Mouse (Mus musculus) ZHBTc4 (cell line): Measurements from ENCODE around the gene Thoc5.

Experiments used
- DNase-seq: peaks from one replicate; pipeline ENCODE4 v3.0.0-alpha.2; 2011; ENCODE audit warnings: low read depth, low spot score

The Thoc5 gene

DNA sequence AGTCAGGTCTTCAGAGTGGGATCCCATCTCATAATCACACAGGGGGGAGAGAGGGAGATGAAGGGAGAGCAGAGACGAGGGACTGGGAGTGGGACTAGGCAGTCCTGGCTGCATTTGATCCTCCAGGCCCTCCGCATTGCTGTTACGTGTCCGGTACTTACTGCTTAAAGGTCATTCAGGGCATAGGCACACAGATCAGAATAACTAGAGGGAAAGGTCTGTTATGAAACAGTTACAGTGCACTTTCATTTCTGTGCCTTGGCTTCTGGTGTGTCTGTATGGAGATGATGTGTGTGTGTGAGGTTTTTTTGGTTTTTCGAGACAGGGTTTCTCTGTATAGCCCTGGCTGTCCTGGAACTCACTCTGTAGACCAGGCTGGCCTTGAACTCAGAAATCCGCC is 11.1 kb downstream of the Thoc5 start:
- no peak for DNase-seq

DNA sequence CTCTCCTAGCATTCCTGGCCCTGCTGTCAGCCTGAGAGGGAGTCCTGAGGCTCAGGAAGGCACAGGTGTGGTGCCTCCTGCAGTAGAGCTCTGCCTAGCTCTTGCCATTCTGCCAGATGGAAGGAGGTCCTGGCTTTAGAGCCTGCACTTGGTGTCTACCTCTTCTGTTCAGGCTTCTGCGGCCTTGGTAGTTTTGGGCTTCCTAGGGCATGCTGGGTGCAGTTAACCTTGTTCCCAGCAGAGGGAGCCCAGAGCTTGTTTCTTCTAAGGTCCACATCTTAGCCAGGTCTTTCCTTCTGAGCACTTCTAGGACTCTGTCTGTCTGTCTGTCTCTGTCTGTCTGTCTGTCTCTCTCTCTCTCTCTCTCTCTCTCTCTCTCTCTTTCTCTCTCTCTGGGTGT is 20.9 kb downstream of the Thoc5 start:
- peak; percentile 85 for DNase-seq

DNA sequence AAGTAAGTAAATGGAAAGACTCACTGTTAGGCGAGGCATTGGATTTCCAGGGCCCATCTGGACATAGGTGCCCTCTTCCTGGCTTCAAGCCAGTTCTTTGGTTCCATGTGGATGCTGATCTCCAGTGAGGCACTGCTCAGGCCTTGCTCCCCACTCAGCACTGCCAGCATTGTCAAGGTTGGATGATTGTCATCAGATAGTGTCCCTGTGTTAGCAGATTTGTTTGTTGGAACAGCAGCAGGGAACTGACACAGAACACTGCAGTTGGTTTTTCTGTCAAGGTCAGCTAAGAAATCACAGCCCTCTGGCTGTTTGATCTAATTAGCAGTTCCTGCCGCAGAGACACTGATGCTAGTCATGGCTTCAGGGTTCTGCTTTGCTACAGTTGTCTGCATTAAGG is 26.2 kb downstream of the Thoc5 start:
- no peak for DNase-seq

DNA sequence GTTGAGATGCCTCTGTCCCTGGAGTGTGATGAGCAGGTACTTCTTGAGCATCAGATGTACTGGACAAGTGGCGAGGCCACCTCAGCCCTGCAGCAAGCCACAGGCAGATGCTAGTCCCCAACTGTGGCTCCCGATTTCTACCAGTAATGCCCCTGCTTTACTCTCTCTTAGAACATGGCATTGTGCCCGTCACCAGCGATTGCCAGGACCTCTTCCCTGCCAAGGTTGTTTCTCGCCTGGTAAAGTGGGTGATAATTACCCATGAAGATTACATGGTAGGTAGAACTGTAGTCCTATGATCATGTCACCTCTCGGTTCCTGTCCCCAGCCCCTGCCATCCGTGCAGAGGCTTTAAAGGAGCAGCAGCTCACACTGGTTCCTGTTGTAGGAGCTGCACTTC is 26.6 kb downstream of the Thoc5 start:
- no peak for DNase-seq

DNA sequence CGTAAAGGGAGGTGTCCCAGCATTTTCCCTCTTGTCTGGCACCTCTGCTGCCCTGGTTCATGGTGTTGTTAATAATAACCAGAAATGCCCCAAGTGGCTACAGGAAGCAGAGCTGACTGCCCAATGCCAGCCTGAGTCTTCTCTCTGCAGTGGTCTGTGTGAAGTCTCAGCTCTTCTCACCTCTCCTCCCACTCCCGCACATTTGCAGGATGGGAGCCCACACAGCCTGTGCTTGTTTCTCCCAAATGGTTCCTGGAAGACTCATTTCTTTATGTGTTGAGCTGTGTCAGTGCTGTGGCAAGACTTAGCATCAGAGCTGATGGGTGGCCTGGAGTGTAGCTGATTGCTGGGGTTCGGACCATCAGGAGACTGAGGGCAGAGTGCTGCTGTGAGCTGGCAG is 32.1 kb downstream of the Thoc5 start:
- no peak for DNase-seq

DNA sequence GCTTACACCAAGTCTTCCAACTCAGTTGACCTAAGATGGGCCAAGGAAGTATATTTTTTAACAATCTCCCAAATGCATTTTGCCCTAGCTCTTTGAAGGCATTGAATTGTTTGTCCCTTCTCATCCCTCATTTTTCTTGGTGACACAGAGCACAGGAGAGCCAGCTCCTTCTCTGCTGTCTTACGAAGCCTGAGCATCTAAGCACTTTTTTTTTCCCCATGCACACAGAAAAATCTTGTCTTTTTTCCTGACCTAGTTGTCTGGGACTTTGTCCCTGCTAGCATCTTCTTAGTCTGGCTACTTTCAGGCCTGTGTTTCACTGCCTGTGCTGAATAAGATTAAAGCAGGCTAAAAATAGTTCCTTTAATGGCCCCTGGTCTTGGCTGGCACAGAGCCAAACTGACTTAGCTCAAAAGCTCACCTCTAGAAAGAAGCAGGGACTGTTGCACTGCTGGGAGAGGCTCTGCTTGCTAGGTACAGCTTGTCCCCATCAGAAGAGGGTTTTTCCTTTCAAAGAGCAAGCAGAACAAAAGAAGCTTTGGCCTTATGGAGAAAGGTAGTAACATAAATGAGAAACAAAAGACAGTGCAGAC is 36.0 kb downstream of the Thoc5 start:
- DNase-seq, result peak; percentile 61

DNA sequence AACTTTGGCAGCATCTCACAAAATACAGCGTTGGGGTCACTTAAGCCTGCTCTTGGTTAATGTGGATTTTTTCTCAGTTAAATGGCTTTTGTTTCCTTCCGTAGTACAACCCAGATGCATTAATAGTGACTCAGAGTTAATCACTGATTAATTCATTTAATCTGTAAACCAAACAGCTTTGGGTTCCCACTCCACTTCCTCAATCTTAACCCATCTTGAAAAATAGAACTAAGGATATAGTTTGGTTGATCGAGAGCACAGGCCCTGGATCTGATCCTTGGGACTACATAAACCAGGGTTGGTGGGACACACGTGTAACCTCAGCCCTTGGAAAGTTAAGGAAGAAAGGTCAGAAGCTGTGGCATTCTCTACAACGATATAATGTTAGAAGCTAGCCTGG is 41.1 kb downstream of the Thoc5 start:
- DNase-seq, result no peak

DNA sequence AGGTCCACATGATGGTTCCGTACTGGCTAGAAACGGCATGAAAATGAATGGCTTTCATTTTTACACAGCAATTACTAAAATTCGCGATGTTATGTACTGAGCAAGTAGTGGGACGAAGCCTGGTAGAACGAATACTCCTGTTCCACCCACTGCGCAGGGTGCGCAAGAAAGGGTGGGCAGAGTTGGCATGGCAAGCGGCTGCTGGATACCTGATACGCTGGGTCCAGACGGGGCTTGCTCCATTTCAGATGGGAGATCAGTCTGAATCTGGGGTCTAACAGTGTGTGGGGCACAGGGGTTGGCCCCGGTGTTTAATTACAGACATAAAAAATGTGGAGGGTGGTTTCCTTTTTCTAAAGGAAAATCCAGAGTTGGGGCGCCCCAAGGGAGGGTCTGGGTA is 51.4 kb downstream of the Thoc5 start:
- DNase-seq, result no peak

DNA sequence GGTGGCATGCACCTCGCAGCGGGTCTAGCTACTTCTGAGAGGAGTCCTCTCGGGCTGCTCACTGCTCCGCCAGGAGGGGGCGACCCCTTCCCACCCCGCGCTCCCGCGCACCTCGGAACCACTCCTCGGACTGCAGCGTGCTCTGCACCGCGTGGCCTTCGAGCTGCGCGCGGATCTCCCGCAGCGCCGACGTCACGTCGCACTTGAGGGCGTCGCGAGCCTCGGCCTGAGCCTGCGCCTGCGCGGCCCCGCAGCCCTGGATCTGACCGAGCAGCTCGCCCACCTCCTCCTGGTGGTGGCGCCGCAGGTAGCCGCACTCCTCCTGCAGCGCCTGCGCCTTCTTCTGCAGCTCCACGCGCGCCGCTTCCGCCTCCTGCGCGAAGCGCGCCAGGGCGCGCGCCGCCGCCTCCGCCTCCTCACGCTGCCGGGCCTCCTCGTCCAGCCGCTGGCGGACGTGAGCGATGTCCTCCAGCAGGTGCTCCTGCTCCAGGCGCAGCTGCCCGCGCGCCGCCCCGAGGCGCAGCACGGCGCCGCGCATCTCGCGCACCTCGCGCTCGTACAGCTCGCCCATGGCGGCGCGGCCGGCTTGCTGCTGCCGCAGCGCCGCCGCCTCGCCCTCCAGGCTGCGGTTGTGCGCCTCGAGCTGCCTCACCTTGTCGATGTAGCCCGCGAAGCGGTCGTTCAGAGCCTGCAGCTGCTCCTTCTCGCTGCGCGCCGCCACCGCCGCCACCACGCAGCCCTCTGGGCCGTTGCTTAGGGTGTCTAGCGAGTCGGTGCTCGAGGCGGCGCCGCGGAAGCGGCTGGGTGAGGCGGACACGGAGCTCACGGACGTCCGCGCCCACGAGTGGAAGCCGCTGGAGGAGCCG is 52.1 kb downstream of the Thoc5 start:
- peak; percentile 93 for DNase-seq

DNA sequence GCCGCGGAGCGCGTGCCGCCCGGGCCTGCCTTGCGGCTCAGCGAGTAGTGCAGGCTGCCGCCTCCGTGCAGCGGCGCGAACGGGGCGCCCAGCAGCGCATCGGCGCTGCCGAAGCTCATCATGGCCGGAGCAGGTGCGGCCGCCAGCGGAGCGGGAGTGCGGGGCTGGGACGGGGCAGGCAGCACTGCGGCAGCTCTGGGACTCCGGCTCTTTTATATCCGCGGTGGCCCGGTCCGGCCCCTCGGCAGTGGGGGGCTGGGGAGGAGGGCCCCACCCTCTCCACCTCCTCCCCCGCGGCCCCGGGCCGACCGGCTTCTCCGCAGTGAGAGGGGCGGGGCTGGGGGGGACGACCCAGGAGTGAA is 52.7 kb downstream of the Thoc5 start, which contains the start of gene Nefh:
TSS of gene Nefh (minus strand) at position 252 of the 362 bp plus-strand sequence.
- DNase-seq, result peak; percentile 61

DNA sequence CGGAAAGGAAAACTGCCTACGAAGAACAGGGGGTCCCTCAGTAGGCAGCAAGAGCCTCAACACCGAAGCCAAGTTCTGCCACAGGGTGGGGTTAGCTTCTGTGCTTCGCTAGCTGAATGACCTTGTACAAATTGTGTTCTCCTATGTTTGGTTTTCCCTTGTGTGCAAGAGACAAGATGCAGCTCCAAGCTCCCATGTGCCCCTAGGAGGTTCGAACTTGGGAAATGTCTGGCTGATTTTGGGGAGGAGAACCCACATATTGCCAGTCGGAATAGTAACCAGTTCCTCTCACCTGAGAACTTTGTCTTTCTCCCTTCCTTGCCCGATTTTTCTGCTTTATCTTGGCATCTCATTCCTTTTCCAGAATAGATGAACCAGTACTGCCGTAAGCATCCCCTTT is 53.7 kb downstream of the Thoc5 start:
- no peak for DNase-seq

DNA sequence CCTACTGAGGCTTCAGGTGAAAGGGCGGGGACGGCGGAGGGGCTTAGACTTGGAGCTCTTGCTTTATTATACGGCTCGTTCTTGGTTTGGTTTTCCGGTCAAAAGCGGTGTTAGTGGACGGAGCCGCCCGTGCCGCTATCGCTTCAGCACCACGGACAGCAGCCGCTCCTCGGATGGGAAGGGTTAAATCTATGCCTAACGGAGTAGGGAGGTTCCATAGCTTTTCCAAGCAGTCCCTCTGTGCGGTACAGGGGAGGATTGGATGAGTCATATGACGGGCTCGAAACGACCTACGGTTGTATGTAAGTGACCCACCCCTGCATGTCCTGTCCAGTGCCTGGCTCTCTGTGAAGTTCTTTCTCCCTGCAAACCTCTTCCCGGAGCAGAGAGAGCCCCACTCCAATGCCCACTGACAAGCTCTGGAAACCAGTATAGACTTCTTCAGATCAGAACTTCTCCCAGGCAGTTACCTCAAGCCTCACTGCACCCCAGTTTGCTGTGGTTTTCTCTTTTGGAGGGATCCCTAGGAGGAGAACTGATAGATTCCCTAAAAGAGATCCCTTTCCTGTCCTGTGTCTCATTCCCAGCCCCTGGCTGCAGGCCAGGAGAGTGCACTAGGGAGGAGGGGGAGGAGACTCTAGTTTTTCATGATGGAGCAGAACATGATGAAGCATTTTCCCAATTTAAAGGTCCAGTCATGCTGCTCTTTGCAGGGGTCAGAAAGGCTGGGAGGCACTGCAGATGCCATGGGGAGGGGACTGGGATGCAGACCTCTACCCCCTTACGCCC is 54.3 kb downstream of the Thoc5 start:
- DNase-seq, result peak; percentile 82

DNA sequence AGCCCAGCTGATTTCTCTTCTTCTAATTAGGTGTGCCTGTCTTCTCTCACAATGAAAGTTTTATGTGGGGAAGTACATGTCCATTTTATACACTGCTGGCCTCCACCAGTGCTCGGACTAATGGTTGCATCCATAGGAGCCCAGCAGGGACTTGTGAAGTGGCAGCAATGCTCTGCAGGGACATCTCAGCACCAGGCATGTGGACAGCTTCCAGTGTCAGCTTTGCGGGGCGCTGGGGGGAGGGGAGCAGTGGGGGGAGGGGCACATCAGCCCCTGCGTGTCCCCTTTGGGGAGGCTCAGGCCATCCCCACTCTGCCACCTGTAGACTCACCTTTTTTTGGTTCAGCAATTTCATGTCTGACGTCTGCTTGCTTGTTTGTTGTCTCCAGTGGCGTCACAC is 58.3 kb downstream of the Thoc5 start:
- no peak for DNase-seq

DNA sequence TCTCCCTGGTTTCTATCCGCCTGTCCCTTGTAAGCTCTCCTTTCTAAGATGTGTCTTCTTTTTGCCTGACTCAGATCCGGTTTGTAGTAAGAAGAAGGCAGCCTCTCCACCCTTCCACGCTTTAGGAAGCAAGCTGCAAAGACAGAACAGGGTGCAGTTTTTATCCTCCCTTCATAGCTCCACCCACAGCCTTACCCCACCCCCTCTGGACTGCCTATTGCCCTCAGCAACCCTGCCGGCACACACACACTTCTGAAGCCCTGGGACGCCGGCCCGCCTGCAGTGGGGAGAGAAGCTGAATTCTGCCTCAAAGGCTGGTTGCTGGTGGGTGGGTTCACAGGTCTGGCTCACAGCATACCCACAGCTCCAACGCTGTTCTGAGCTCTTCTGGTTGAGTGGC is 58.8 kb downstream of the Thoc5 start:
- peak; percentile 77 for DNase-seq

DNA sequence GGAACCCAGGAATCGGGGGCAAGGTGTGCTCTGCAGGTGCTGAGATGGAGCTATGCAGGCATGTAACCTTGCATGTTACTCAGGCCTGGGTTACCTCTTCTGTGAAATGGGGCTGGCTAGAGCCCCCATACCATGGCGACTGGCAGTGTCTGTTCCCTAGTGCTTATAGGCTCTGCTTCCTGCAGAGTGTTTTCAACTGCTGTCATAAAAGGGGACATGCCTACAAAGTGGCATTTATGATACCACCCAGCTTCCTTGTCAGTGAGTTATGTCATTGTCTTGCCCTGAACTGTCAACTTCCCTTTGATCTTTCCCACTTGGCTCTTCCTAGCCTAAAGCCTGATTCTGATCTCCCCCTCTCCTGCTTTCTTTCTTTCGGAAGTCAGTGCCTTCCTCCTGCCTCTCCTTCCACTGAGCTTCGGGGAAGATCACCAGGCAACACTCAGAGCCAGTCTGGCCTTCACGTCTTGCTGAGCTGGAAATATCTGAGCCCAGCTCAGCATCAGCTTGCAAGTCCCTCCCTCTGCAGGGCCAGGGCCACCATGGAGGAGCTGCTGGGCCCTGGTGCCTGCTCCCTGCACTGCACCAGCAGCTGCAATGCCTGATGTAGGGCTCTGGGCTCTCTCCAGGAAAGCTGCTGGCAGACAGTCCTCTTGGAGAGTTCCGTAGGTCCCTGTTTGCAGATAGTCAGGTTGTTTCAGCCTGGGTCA is 68.1 kb downstream of the Thoc5 start:
- no peak for DNase-seq

DNA sequence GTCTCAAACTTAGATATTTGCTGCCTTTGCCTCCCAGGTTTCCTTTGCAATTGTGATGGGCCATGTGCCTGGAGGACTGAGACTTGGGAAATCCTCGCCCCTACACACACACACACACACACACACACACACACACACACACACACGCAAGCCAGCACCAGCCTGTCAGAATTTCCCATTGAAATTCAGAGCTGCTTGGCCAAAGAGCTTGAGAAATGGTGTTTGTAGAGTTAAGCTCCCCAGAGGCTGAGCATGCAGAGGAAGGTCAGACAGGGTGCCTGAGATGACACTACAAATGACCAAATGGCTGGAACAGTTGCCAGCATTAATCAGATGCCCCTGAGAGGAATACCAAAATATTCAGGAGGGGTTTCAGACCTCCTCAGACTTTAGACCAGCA is 71.2 kb downstream of the Thoc5 start:
- DNase-seq, result no peak

DNA sequence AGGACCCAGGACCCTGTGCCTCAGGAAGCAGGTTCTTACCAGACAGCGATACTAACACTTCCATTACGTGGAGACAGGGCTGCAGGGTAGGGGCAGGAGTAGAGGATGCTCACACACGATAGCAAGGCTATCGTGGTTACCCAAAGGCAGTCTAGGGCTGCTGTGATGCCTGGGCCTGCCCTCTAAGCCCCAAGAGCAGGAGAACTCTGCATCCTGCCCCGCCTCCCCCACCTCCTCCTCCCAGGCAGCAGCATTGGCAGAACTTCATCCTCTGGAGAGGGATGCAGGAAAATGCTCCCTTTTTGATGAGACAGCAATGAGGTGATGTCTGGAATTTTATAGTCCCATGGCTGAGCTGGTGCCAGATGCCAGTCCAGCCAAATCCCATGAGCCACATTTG is 71.8 kb downstream of the Thoc5 start:
- no peak for DNase-seq

DNA sequence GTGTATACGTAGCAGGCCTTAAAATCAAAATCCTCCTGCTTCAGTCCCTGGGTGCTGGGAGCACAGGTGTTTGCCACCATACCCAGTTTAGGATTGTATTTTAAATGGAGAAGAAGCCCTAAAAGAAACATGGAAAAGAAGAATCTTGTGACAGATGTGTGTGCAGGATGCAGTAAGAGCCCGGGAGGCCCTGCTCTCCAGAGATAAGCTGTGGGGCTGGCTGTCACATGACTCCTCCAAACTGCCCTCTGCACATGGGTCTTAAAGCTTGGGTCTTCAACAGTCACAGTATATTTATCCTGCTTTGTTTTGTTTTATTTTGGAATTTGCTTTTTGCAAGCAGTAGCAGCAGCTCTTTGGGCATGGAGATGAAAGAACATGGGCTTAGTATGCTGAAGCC is 72.4 kb downstream of the Thoc5 start:
- DNase-seq, result no peak

DNA sequence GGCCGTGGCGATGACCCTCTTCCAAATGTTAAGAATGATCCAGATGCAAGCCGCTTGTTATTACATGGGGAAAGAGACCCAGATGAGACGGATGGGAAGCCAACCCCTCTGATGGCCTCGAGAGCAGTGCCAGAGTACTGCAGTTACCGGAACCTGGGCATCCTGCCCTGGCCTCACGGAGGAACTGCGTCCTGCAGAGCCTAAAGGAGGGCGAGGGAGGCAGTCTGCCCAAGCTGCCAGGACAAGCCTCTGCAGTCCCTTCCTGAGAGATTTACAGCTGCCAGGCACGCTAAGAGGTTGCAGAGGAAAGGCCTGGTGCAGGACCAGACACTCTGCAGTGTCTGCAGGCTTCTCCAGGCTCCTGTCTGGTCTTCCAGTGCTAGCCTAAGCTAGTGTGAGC is 73.3 kb downstream of the Thoc5 start:
- no peak for DNase-seq

DNA sequence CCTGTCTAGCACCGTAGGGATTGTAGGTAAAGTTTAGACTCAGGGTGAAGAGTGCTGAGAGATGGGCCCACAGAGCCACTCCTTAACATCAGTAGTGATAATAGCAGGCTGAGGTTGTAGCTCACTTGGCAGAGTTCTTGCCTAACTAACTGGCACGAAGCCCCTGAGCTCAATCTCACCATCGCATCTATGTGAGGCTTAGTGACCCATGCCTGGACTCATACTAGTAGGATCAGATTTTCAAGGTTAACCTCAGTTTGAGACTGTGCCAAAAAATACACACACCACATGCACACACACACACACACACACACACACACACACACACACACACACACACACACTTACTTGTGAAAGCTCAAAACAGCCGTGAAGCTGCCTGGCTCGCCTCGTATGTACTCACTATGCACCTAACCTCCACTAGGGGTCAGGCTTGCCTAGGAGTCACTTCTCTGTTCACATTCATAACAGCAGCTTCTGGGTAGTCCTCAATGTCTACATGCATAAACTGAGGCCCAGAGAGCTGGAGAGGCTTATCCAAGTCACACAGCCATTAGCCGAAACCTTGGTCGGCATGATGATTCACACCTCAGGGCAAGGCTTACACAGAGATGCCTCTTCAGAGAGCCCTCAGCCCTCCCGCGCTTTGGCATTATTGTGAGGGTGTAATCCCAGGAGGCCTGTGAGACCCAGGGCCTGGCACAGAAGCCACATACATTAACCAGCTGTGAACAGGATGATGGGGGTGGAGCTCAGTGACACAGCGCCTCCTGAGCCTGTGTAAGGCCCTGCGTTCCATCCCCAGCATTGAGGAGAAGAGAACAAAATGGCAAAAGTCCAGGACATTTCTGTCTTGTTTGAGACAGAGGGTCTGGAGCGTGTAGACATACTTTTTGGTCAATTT is 78.1 kb downstream of the Thoc5 start:
- DNase-seq, result peak; percentile 77

DNA sequence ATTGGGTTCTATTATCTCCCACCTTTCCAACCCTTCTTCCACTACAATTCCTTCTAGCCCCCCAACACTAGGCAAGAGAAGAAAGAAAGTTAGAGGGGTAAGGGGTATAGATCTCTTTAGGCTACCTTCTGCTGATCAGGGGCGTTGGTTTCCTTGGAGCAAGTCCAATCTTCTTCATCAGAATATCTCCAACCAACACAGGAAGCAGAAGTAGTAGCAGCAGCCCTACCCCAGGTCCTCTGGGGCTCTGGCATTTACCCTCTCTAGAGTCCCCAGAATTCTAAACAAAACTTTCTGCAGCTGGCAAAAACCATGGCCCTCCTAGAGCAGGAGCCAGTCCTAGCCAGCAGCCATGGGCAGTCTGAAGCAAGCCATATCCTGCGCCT is 78.7 kb downstream of the Thoc5 start:
- DNase-seq, result no peak
